Mouse (Mus musculus): ENCODE data around the gene Nol12.
A peak's percentile ranks its signal among the peaks of the same experiment; 100 is the strongest.

Nol12 gene

GRCm38 (mm10) chr15:78948152-78948725, 13.5 kb downstream of the Nol12 start:
- DNase-seq (ENCODE audit: low read depth, low spot score) = no peak

GRCm38 (mm10) chr15:78948883-78949282, 14.2 kb downstream of the Nol12 start:
- no peak for DNase-seq (ENCODE audit: low read depth, low spot score)

GRCm38 (mm10) chr15:78955663-78956062, 20.9 kb downstream of the Nol12 start:
- DNase-seq (ENCODE audit: low read depth, low spot score) = no peak

GRCm38 (mm10) chr15:78956351-78956750, 21.6 kb downstream of the Nol12 start:
- DNase-seq (ENCODE audit: low read depth, low spot score) = no peak

GRCm38 (mm10) chr15:78957021-78957420, 22.3 kb downstream of the Nol12 start:
- no peak for DNase-seq (ENCODE audit: low read depth, low spot score)

GRCm38 (mm10) chr15:78959537-78959936, 24.8 kb downstream of the Nol12 start:
- no peak for DNase-seq (ENCODE audit: low read depth, low spot score)

GRCm38 (mm10) chr15:78960088-78960487, 25.4 kb downstream of the Nol12 start:
- DNase-seq (ENCODE audit: low read depth, low spot score) = no peak

GRCm38 (mm10) chr15:78962885-78963284, 28.2 kb downstream of the Nol12 start:
- no peak for DNase-seq (ENCODE audit: low read depth, low spot score)

GRCm38 (mm10) chr15:78971626-78972025, 36.9 kb downstream of the Nol12 start:
- no peak for DNase-seq (ENCODE audit: low read depth, low spot score)

GRCm38 (mm10) chr15:78973950-78974349, 39.2 kb downstream of the Nol12 start:
- no peak for DNase-seq (ENCODE audit: low read depth, low spot score)

GRCm38 (mm10) chr15:78977676-78978159, 43.0 kb downstream of the Nol12 start:
- no peak for DNase-seq (ENCODE audit: low read depth, low spot score)

GRCm38 (mm10) chr15:78978875-78979274, 44.1 kb downstream of the Nol12 start:
- DNase-seq (ENCODE audit: low read depth, low spot score) = no peak

- DNase-seq (ENCODE audit: low read depth, low spot score) = no peak
Measured at GRCm38 (mm10) chr15:78980084-78980483, 45.4 kb downstream of the Nol12 start.

GRCm38 (mm10) chr15:78982658-78983435, 48.1 kb downstream of the Nol12 start:
- peak; percentile 79 for DNase-seq (ENCODE audit: low read depth, low spot score)

- DNase-seq (ENCODE audit: low read depth, low spot score) = peak; percentile 73
Measured at GRCm38 (mm10) chr15:78983436-78984285, 48.9 kb downstream of the Nol12 start.

- no peak for DNase-seq (ENCODE audit: low read depth, low spot score)
Measured at GRCm38 (mm10) chr15:78984286-78984778, 49.6 kb downstream of the Nol12 start.

- no peak for DNase-seq (ENCODE audit: low read depth, low spot score)
Measured at GRCm38 (mm10) chr15:78986536-78987220, 51.9 kb downstream of the Nol12 start.

- no peak for DNase-seq (ENCODE audit: low read depth, low spot score)
Measured at GRCm38 (mm10) chr15:78988499-78988971, 53.8 kb downstream of the Nol12 start.

GRCm38 (mm10) chr15:78989152-78990092, 54.7 kb downstream of the Nol12 start:
- no peak for DNase-seq (ENCODE audit: low read depth, low spot score)

GRCm38 (mm10) chr15:78990093-78990463, 55.3 kb downstream of the Nol12 start:
- DNase-seq (ENCODE audit: low read depth, low spot score) = no peak
